Mouse (Mus musculus): ENCODE data around the gene Pus7l. TPM values are rescaled to one million over a fixed set of nuclear protein-coding genes. Genes with fewer than 3 reads are reported as not detected.

The Pus7l gene
- 2.3 TPM for polyA plus RNA-seq (2014; fragmentation: Illumina TruSeq; extraction: RNeasy Lipid Tissue Mini Kit (QIAGEN cat#74804); ENCODE audit: low read depth, low replicate concordance)

DNA sequence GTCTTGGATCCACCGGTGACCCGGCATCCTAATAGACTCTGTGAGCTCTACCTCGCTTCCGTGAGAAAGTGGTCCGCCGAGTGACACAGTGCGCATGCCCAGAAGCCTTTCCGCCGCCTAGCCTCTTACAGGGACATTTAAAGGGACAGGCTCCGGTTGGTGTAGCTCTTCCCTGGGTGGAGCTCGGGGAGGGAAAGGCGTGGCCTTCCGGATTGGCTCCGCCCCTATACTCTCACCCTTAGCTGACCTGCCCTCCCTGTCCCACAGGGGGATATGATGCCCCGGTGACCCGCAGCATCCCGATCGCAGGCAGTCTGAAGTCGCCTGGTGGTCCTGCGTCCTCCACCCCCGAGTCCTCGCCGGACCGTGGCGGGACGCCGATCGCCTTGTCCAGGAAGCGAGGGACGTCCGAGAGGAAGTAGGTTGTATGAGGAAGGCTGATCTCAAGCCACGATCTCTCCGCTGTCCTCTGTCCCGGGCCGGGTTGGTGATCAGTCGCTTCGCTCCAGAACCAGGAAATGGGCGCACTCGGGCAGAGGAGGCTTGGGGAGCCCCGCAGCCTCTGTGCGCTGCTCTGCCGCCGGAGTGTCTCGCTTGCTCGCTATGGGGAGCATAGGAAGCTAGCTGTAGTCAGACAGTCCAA lies at the start of gene Pus7l, which contains the start of gene Irak4:
Gene Pus7l (minus strand): TSS at position 139 of the 643 bp plus-strand sequence.
Gene Irak4 (plus strand): TSS at position 235 of the 643 bp plus-strand sequence.

GRCm38 (mm10) chr15:94589219-94590075 lies 46.1 kb upstream of the Pus7l start, which contains the start of gene Twf1:
Gene Twf1 (minus strand): TSS chr15:94589889.

Other genes with a start within 250 kb of the Pus7l start
- not detected for gene Adamts20, start 78.1 kb downstream of the Pus7l start, polyA plus RNA-seq (2014; fragmentation: Illumina TruSeq; extraction: RNeasy Lipid Tissue Mini Kit (QIAGEN cat#74804); ENCODE audit: low read depth, low replicate concordance)
- 5.9 TPM for gene Irak4, start 96 bp upstream of the Pus7l start, polyA plus RNA-seq (2014; fragmentation: Illumina TruSeq; extraction: RNeasy Lipid Tissue Mini Kit (QIAGEN cat#74804); ENCODE audit: low read depth, low replicate concordance)
- 222 TPM for gene Twf1, start 46.3 kb upstream of the Pus7l start, polyA plus RNA-seq (2014; fragmentation: Illumina TruSeq; extraction: RNeasy Lipid Tissue Mini Kit (QIAGEN cat#74804); ENCODE audit: low read depth, low replicate concordance)
- 34.1 TPM for gene Tmem117, start 85.7 kb upstream of the Pus7l start, polyA plus RNA-seq (2014; fragmentation: Illumina TruSeq; extraction: RNeasy Lipid Tissue Mini Kit (QIAGEN cat#74804); ENCODE audit: low read depth, low replicate concordance)

Measured in kidney, adult 10 weeks (tissue).